Mouse (Mus musculus) bone marrow macrophage, adult 2 months (primary cell): Measurements from ENCODE around the gene Myo1g. TPM values are rescaled to one million over a fixed set of nuclear protein-coding genes. Genes with fewer than 3 reads are reported as not detected.

Experiments used
- H3K27ac ChIP-seq: 2 replicates; pipeline ENCODE4 v1.5.1; 2012; ENCODE audit warnings: low read depth, low read length; ENCODE audit not compliant: insufficient read depth
- H3K4me1 ChIP-seq: 2 replicates; pipeline ENCODE4 v1.6.1; 2012; ENCODE audit warnings: low read length; ENCODE audit not compliant: control insufficient read depth, insufficient read depth
- H3K4me3 ChIP-seq: 2 replicates; pipeline ENCODE4 v1.5.1; 2012; ENCODE audit warnings: mild to moderate bottlenecking, low read length, moderate library complexity; ENCODE audit not compliant: insufficient read depth
- CTCF ChIP-seq: IDR thresholded peaks from 2 replicates; pipeline ENCODE4 v1.5.1; 2012; ENCODE audit warnings: low read depth, mild to moderate bottlenecking, low read length, moderate library complexity
- POLR2A ChIP-seq: IDR thresholded peaks from 2 replicates; pipeline ENCODE4 v1.6.1; 2012; ENCODE audit warnings: mild to moderate bottlenecking, low read depth, low read length, borderline replicate concordance
- polyA plus RNA-seq: library from polyadenylated mRNA; stranded (reverse); fragments of >200 nt; gene quantifications from 2 replicates; pipeline ENCODE4 v1.2.4, GENCODE M21; 2012; ENCODE audit not compliant: missing spikeins, insufficient read depth, insufficient read length

Myo1g gene
- polyA plus RNA-seq, 1 experiment = 106 TPM

DNA sequence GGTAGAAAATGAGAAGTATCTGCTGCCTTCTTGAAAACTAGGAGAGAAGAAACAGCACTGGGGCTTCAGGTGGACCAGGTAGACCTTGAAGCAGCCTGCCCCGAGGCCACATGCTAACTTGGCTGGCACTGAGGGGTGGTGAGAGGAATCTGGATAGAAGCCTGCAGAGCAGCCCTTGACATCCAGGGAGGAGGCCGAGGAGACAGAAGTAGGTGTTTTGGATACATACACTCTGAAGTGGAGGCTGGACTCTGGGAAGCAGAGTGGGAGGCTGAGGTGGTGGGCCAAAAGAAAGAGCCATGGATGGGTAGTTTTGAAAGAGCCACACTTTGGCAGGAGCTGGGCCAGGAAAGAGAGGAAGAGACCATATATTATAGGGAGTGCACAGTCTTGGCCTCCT, 41.5 kb downstream of the Myo1g start:
- TF ChIP-seq POLR2A = no peak
- TF ChIP-seq CTCF = no peak
- H3K27ac ChIP-seq = no peak overlapping the region

DNA sequence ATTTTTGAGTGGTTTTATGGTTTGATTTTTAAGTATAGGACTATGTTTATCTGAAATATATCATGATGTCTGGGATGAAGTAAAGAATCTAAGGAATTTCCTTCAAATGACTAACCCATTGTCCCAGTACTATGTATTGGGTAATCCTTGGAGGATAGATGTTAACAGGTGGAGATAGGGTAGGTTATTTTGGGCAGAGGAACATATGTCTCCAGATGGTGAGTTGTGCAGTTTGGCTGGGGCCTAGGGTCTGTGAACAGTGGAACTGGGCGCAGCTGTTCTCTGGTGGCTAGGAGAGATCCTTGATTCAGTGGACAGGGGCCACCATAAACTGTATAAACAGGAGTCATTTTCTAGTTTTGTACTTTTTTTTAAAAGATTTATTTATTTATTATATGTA, 43.4 kb downstream of the Myo1g start:
- Histone ChIP-seq H3K4me3 (no peak overlapping the region), H3K4me1 (no peaks in the 10 kb centered on the region), H3K27ac (no peak overlapping the region)
- no peak for TF ChIP-seq POLR2A
- TF ChIP-seq CTCF = no peak

More for the DNA sequence above, 41.5 kb downstream of the Myo1g start:
- Histone ChIP-seq H3K4me3 (no peak overlapping the region), H3K4me1 (peaks cover 4% of the 10 kb centered on the region)

DNA sequence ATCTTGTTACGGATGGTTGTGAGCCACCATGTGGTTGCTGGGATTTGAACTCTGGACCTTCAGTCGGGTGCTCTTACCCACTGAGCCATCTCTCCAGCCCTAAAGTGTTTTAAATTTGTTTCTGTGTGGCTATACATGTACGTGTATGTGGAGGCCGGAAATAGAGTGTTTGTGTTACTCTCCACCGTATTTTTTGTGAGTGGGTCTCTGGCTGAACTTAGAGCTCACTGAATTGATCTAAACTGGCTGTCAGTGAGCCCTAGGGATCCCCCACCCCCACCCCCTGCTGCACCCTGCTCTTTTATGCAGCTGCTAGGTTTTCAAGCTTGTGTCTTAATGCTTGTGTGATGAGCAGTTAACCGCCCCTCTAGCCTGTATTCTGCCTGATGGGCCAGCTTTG, 43.9 kb downstream of the Myo1g start:
- Histone ChIP-seq H3K4me3 (no peak overlapping the region), H3K27ac (no peak overlapping the region), H3K4me1 (no peaks in the 10 kb centered on the region)
- TF ChIP-seq POLR2A = no peak
- TF ChIP-seq CTCF = no peak

DNA sequence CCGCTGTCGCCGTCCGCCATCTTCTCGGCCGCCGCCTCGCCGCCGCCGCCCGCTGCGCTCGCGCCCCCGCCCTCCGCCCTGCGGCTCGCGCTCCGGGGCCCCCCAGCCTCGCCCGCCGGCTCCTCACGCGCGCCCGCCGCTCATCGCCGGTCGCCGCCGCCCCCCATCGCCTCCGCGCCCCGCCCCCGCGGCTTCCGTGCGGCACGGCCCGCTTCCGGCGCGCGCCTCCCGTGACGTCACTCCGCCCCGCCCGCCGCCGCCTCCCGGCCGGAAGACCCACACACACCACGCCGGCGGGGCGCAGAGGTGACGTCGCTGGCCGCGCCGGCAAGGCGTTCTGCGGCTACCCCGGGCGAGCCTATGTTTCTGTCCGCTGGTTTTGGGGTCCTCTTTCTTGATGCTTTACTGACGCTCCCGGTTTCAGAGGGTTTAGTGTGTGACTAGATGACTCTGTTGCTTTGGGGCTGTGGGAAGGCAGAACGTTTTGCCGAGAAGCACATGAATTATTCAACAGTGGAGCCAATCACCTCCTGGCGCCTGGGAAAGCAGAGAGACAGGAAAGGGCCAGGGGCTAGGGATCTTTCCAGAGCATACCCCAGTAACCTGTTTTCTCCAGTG, 44.8 kb downstream of the Myo1g start, which contains the start of gene Purb:
Gene Purb, minus strand, starts transcription at position 51 of the 618 bp plus-strand sequence.
- H3K4me3 ChIP-seq = peak within 1 kb of the TSS; percentile 89
- no peak for TF ChIP-seq POLR2A
- peaks cover 4% of the 10 kb centered on the region for H3K4me1 ChIP-seq
- peak within 1 kb of the TSS; percentile 93 for H3K27ac ChIP-seq

DNA sequence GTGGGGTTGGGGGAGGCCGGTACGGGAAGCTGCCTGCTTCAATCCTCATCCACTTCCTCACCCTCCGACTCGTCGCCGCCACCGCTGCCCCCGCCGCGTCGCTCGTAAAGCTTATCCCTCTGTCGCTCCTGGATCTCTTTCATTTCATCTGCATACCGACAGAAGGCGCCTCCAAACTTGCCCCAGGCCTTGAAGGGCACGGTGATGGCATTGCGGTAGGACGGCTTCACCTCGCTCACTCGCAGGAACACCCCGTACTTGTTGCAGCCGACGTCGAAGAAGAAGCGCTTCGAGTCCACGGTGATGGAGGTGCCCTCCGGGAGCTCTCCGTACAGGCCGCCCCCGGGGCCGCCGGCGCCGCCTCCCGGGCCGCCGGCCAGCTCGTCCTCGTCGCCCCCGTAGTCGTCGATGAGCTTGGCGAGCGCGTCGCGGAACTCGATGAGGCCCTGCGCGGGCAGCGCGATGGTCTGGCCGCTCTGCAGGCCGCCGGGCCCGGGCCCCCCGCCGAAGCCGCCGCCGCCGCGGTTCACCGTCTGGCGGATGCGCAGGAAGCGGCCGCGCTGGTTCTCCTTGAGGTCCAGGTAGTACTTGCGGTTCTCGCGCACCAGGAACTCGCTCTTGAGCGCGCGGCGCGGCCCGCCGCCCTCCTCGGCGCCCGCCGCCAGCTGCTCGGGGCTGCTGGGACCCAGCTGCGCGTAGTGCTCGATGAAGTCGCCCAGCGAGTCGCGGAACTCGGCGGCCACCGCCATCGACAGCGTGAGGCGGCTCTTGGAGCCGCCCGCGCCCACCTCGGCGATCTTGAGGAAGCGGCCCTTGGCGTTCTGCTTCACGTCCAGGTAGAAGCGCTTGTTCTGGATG, 45.7 kb downstream of the Myo1g start:
- TF ChIP-seq POLR2A = no peak
- TF ChIP-seq CTCF = no peak

DNA sequence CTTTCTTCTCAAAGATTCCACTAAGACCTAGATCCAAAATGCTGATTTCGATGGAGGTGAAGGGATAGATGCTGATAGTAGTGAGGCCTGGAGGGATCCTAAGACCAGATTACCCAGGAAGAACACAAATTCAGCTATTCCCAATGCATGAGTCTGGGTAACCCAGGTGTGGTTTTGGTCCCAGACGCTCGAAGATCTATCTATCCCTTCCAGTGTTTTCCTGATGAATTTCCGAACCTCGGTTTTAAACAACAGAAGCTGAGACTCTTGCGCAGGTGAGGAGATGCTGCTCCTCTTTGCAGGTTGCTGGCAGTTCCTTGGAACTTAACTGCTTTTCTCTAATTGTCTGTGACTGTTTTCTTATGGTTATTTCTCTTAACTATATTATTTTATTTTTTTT, 46.4 kb downstream of the Myo1g start:
- peak overlapping the region; percentile 93 for H3K27ac ChIP-seq
- H3K4me1 ChIP-seq = peaks cover 14% of the 10 kb centered on the region
- no peak for TF ChIP-seq CTCF
- no peak for TF ChIP-seq POLR2A
- peak overlapping the region; percentile 89 for H3K4me3 ChIP-seq

More for the DNA sequence above, 45.7 kb downstream of the Myo1g start:
- peak overlapping the region; percentile 89 for H3K4me3 ChIP-seq
- peaks cover 11% of the 10 kb centered on the region for H3K4me1 ChIP-seq
- peak overlapping the region; percentile 93 for H3K27ac ChIP-seq

DNA sequence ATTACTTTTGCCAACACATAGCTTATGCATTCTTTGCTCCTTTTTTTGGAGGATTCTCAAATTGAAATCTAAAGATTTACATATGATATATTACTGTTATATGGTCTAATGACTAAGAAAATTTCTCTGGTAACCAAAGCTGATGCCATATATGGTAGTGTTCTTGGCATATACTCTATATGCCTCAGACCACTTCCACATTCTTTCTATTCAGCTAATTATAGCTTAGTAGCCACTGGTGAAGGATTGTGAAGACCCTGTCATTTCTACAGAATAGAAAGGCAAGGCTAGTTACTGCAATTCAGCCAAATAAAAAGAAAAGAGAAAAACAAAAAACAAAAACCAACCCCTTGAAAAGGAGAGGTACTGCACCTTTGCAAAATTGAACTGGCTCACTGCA, 48.7 kb downstream of the Myo1g start:
- Histone ChIP-seq H3K4me1 (peaks cover 32% of the 10 kb centered on the region), H3K4me3 (peak overlapping the region; percentile 59), H3K27ac (peak overlapping the region; percentile 74)
- no peak for TF ChIP-seq POLR2A
- TF ChIP-seq CTCF = no peak

DNA sequence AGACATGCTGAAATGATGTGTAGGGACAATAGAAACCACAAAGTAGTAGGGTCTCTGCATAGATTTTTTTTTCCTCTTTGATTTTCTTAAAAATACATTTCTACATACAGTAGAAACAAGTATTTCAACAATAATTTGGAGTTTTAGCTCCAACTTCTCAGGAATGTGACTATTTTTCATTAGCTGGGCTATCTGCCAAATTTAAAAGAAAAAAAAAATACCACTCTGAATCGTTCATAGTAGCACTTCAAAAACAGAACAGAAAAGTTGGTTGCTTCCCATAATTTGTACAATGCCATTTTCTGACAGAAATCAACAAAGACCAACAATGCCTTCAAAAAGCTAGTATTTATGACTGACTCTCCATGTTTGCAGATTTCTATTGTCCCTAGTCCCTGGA, 49.3 kb downstream of the Myo1g start:
- Histone ChIP-seq H3K4me1 (peaks cover 36% of the 10 kb centered on the region), H3K4me3 (peak overlapping the region; percentile 39), H3K27ac (peak overlapping the region; percentile 81)
- TF ChIP-seq CTCF (no peak), POLR2A (no peak)

DNA sequence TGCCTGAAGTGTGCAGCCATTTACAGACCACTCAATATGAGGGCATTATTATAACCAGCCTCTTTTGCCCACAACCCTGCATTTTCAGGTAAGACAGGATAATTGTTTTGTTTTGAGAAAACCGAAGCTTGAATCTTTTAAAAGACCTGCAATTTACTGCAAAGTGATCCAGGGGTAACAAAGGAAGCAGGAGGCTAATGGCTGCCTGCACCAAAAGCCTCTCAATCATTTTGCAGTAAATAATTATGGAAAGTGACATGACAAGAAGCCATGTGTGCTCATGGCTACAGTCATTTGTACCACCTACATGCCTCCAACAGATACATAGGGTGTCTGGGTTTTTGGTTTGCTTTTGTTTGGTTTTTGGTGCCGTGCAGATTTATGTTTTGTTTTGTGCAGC, 49.7 kb downstream of the Myo1g start:
- TF ChIP-seq POLR2A (no peak), CTCF (no peak)
- H3K27ac ChIP-seq = no peak overlapping the region
- peaks cover 36% of the 10 kb centered on the region for H3K4me1 ChIP-seq
- H3K4me3 ChIP-seq = peak overlapping the region; percentile 37

DNA sequence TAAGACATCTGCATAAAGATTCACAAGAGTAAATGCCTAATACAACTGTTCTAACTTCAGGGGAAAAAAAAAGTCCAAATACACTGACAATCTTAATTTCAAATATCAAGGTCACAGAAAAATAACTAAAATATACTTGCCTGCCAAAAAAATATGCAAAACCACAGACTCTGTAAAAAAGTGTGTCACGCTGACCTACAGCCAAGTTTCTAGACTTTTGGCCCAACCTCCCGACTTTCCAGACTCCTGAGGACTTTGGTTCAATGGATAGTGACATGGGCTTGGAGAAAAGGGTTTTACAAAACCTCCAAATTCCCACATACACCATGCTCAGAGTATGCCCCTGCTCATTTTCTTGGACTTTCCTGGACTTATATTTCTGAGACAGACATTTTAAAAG, 52.2 kb downstream of the Myo1g start:
- H3K4me3 ChIP-seq = no peak overlapping the region

More for the DNA sequence above, 52.2 kb downstream of the Myo1g start:
- TF ChIP-seq POLR2A (no peak), CTCF (no peak)
- H3K27ac ChIP-seq = peak overlapping the region; percentile 32; the same call in 1 of the 2 replicates
- H3K4me1 ChIP-seq = peaks cover 49% of the 10 kb centered on the region
